Mouse (Mus musculus): Measurements from ENCODE around the gene Mrgprh. TPM values are rescaled to one million over a fixed set of nuclear protein-coding genes. Genes with fewer than 3 reads are reported as not detected.

The Mrgprh gene
- polyA plus RNA-seq, 1 experiment, result not detected

- Histone ChIP-seq H3K36me3 (ENCODE audit: control insufficient read depth) (no peaks in the 10 kb centered on the region), H3K4me1 (ENCODE audit: control insufficient read depth) (no peaks in the 10 kb centered on the region), H3K9me3 (ENCODE audit: control insufficient read depth, low read length) (no peaks in the 10 kb centered on the region), H3K27me3 (ENCODE audit: control insufficient read depth) (no peaks in the 10 kb centered on the region), H3K4me3 (replicated peaks) (no peak overlapping the region)
- TF ChIP-seq TAL1 (IDR thresholded peaks at IDR 0.05; ENCODE audit: low read length), result no peak
- no peak for TF ChIP-seq GATA1 (IDR thresholded peaks at IDR 0.05; ENCODE audit: low read length)
These were observed 17.8 kb upstream of the Mrgprh start for GRCm38 (mm10) chr17:12858072-12858471.

- Histone ChIP-seq H3K4me3 (replicated peaks) (no peak overlapping the region), H3K36me3 (ENCODE audit: control insufficient read depth) (no peaks in the 10 kb centered on the region), H3K9me3 (ENCODE audit: control insufficient read depth, low read length) (no peaks in the 10 kb centered on the region), H3K27me3 (ENCODE audit: control insufficient read depth) (no peaks in the 10 kb centered on the region), H3K4me1 (ENCODE audit: control insufficient read depth) (no peaks in the 10 kb centered on the region)
- TF ChIP-seq GATA1 (IDR thresholded peaks at IDR 0.05; ENCODE audit: low read length), result no peak
These were observed 16.8 kb upstream of the Mrgprh start for GRCm38 (mm10) chr17:12859006-12859520.

GRCm38 (mm10) chr17:12864111-12864510 is 11.7 kb upstream of the Mrgprh start:
- TF ChIP-seq GATA1 (IDR thresholded peaks at IDR 0.05; ENCODE audit: low read length) (no peak), TAL1 (IDR thresholded peaks at IDR 0.05; ENCODE audit: low read length) (no peak)
- Histone ChIP-seq H3K4me1 (ENCODE audit: control insufficient read depth) (no peaks in the 10 kb centered on the region), H3K27me3 (ENCODE audit: control insufficient read depth) (no peaks in the 10 kb centered on the region; the same call in 1 of the 2 replicates), H3K36me3 (ENCODE audit: control insufficient read depth) (no peaks in the 10 kb centered on the region), H3K4me3 (replicated peaks) (no peak overlapping the region), H3K9me3 (ENCODE audit: control insufficient read depth, low read length) (no peaks in the 10 kb centered on the region)

GRCm38 (mm10) chr17:12865407-12865806 is 10.4 kb upstream of the Mrgprh start:
- no peaks in the 10 kb centered on the region for H3K9me3 ChIP-seq (ENCODE audit: control insufficient read depth, low read length)
- peaks cover 4% of the 10 kb centered on the region; the same call in 1 of the 2 replicates for H3K27me3 ChIP-seq (ENCODE audit: control insufficient read depth)
- H3K36me3 ChIP-seq (ENCODE audit: control insufficient read depth), result no peaks in the 10 kb centered on the region
- TF ChIP-seq TAL1 (IDR thresholded peaks at IDR 0.05; ENCODE audit: low read length), result no peak
- no peak overlapping the region for H3K4me3 ChIP-seq (replicated peaks)
- H3K4me1 ChIP-seq (ENCODE audit: control insufficient read depth), result no peaks in the 10 kb centered on the region

GRCm38 (mm10) chr17:12866853-12867252 is 9.0 kb upstream of the Mrgprh start:
- H3K9me3 ChIP-seq (ENCODE audit: control insufficient read depth, low read length), result no peaks in the 10 kb centered on the region

GRCm38 (mm10) chr17:12868043-12868442 is 7.8 kb upstream of the Mrgprh start, which contains the start of gene Mas1:
Gene Mas1 (minus strand): TSS chr17:12868143.
- H3K36me3 ChIP-seq (ENCODE audit: control insufficient read depth), result no peaks in the 10 kb centered on the region
- H3K27me3 ChIP-seq (ENCODE audit: control insufficient read depth), result peaks cover 21% of the 10 kb centered on the region
- no peaks in the 10 kb centered on the region for H3K9me3 ChIP-seq (ENCODE audit: control insufficient read depth, low read length)
- H3K4me1 ChIP-seq (ENCODE audit: control insufficient read depth), result no peaks in the 10 kb centered on the region
- TF ChIP-seq GATA1 (IDR thresholded peaks at IDR 0.05; ENCODE audit: low read length) (no peak), TAL1 (IDR thresholded peaks at IDR 0.05; ENCODE audit: low read length) (no peak)
- H3K4me3 ChIP-seq (replicated peaks), result no peak within 1 kb of the TSS

More at GRCm38 (mm10) chr17:12866853-12867252, 9.0 kb upstream of the Mrgprh start:
- H3K4me3 ChIP-seq (replicated peaks), result no peak overlapping the region
- TF ChIP-seq GATA1 (IDR thresholded peaks at IDR 0.05; ENCODE audit: low read length) (no peak), TAL1 (IDR thresholded peaks at IDR 0.05; ENCODE audit: low read length) (no peak)
- peaks cover 13% of the 10 kb centered on the region for H3K27me3 ChIP-seq (ENCODE audit: control insufficient read depth)
- H3K4me1 ChIP-seq (ENCODE audit: control insufficient read depth), result no peaks in the 10 kb centered on the region
- no peaks in the 10 kb centered on the region for H3K36me3 ChIP-seq (ENCODE audit: control insufficient read depth)

GRCm38 (mm10) chr17:12868640-12869039 is 7.2 kb upstream of the Mrgprh start:
- TF ChIP-seq GATA1 (IDR thresholded peaks at IDR 0.05; ENCODE audit: low read length) (no peak), TAL1 (IDR thresholded peaks at IDR 0.05; ENCODE audit: low read length) (no peak)

GRCm38 (mm10) chr17:12872275-12873028 is 3.4 kb upstream of the Mrgprh start:
- no peaks in the 10 kb centered on the region for H3K36me3 ChIP-seq (ENCODE audit: control insufficient read depth)
- H3K4me3 ChIP-seq (replicated peaks), result no peak overlapping the region
- H3K27me3 ChIP-seq (ENCODE audit: control insufficient read depth), result peaks cover 26% of the 10 kb centered on the region
- H3K9me3 ChIP-seq (ENCODE audit: control insufficient read depth, low read length), result no peaks in the 10 kb centered on the region
- no peaks in the 10 kb centered on the region for H3K4me1 ChIP-seq (ENCODE audit: control insufficient read depth)
- TF ChIP-seq TAL1 (IDR thresholded peaks at IDR 0.05; ENCODE audit: low read length) (no peak), GATA1 (IDR thresholded peaks at IDR 0.05; ENCODE audit: low read length) (no peak)

More at GRCm38 (mm10) chr17:12868640-12869039, 7.2 kb upstream of the Mrgprh start:
- H3K4me3 ChIP-seq (replicated peaks), result no peak overlapping the region
- H3K27me3 ChIP-seq (ENCODE audit: control insufficient read depth), result peaks cover 21% of the 10 kb centered on the region
- H3K9me3 ChIP-seq (ENCODE audit: control insufficient read depth, low read length), result no peaks in the 10 kb centered on the region
- H3K4me1 ChIP-seq (ENCODE audit: control insufficient read depth), result no peaks in the 10 kb centered on the region
- no peaks in the 10 kb centered on the region for H3K36me3 ChIP-seq (ENCODE audit: control insufficient read depth)

- H3K36me3 ChIP-seq (ENCODE audit: control insufficient read depth), result no peaks in the 10 kb centered on the region
- no peak for TF ChIP-seq GATA1 (IDR thresholded peaks at IDR 0.05; ENCODE audit: low read length)
- TF ChIP-seq TAL1 (IDR thresholded peaks at IDR 0.05; ENCODE audit: low read length), result no peak
- no peak overlapping the region for H3K4me3 ChIP-seq (replicated peaks)
- H3K27me3 ChIP-seq (ENCODE audit: control insufficient read depth), result peaks cover 10% of the 10 kb centered on the region
- peaks cover 3% of the 10 kb centered on the region; the same call in 1 of the 2 replicates for H3K4me1 ChIP-seq (ENCODE audit: control insufficient read depth)
- H3K9me3 ChIP-seq (ENCODE audit: control insufficient read depth, low read length), result no peaks in the 10 kb centered on the region
These were observed 4.3 kb downstream of the Mrgprh start for GRCm38 (mm10) chr17:12880178-12880577.

Data from erythroblast, embryonic 14.5 days (primary cell).